In the genomic region with DNA sequence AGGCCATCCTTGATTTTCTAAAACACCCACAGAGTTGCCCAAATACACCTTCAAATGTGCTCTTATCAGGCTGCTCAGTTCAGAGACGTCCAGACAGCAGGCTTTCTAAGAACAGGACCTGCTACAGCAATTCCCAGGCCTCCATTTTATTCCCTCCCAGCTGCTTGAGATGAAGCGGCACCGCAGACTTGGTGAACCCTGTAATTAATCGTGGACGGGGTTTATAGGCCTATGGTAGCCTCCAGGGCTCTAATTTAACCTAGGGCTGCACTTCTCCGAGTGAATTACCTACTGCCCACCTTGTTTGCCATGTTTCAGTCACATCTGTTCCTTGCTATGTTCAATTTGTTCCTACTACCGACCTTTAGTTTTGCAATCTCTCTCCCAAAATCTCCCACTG, we compare ENCODE assay signal across 22 mouse cellular contexts. TPM values are rescaled to one million over a fixed set of nuclear protein-coding genes. Genes with fewer than 3 reads are reported as not detected.
DNase-seq lines count a peak whose midpoint lies in the region; ATAC-seq and TF ChIP-seq lines count a peak whose summit lies in the region.
"Had no signal": no experiment of that assay in that cellular context is flagged by ENCODE, and none has a peak within 500 bp of the region (broad histone marks: within the 10 kb centered on the region; RNA-seq: fewer than 3 reads in every experiment).

No protein-coding gene starts in this region.

- peaks cover 74% of the 10 kb centered on the region for H3K4me1 ChIP-seq in hindbrain, embryonic 13.5 days (replicated peaks)
- 0 out of 2 replicates have a peak, but pooled peaks cover 21% of the 10 kb centered on the region for H3K4me1 ChIP-seq in hindbrain, postnatal 0 days (ENCODE audit: insufficient read depth, low read length)
- peaks cover 69% of the 10 kb centered on the region for H3K4me1 ChIP-seq in limb, embryonic 12.5 days (replicated peaks)
- H3K4me1 ChIP-seq in limb, embryonic 10.5 days, result peaks cover 41% of the 10 kb centered on the region

- intact Hi-C loops in left cerebral cortex, postnatal 25 days (cut with DNase I), result no loop called here

- no peak for TF ChIP-seq CTCF in hindbrain, postnatal 0 days (IDR thresholded peaks at IDR 0.05; ENCODE audit: low read depth)

- H3K27me3 ChIP-seq in hindbrain, embryonic 13.5 days, result no peaks in the 10 kb centered on the region
- no peaks in the 10 kb centered on the region for H3K27me3 ChIP-seq in hindbrain, postnatal 0 days (ENCODE audit: insufficient read depth, low read length)
- no peaks in the 10 kb centered on the region for H3K27me3 ChIP-seq in limb, embryonic 12.5 days
- no peaks in the 10 kb centered on the region for H3K27me3 ChIP-seq in limb, embryonic 10.5 days (ENCODE audit: low read depth, poor library complexity, severe bottlenecking)
- H3K27me3 ChIP-seq: embryonic facial prominence, embryonic 12.5 days; forebrain, embryonic 15.5 days; limb, embryonic 15.5 days; stomach, embryonic 15.5 days had no signal

- DNase-seq in hindbrain, postnatal 0 days (ENCODE audit: low spot score), result no peak
- no peak for DNase-seq in limb, embryonic 10.5 days (ENCODE audit: low spot score)
- DNase-seq in R1 (ENCODE audit: low read depth, low spot score), result peak; percentile 40
- DNase-seq in adrenal gland, adult 8-10 months, result no peak
- no peak for DNase-seq in left cerebral cortex, postnatal 25 days (ENCODE audit: low spot score in 2 of 2)
- DNase-seq: adrenal gland, postnatal 10 days; cerebellum, postnatal 10 days; gastrocnemius, postnatal 14 days; heart, adult 2 months; heart, postnatal 4 days; kidney, postnatal 4 days; lung, postnatal 10 days; right cerebral cortex, postnatal 25 days had no signal

- peaks cover 3% of the 10 kb centered on the region; the same call in 1 of the 2 replicates for H3K36me3 ChIP-seq in hindbrain, embryonic 13.5 days
- no peaks in the 10 kb centered on the region for H3K36me3 ChIP-seq in hindbrain, postnatal 0 days (ENCODE audit: insufficient read depth, low read length)
- H3K36me3 ChIP-seq in limb, embryonic 12.5 days, result peaks cover 7% of the 10 kb centered on the region
- H3K36me3 ChIP-seq in limb, embryonic 10.5 days, result peaks cover 37% of the 10 kb centered on the region
- H3K36me3 ChIP-seq: forebrain, embryonic 15.5 days; limb, embryonic 15.5 days; stomach, embryonic 15.5 days had no signal

- 32% methylated on average over 7 of the region's 7 CpGs for WGBS in hindbrain, embryonic 13.5 days
- 47% methylated on average over 7 of the region's 7 CpGs for WGBS in hindbrain, postnatal 0 days
- 8% methylated on average over 7 of the region's 7 CpGs for WGBS in limb, embryonic 12.5 days
- 27% methylated on average over 7 of the region's 7 CpGs for WGBS in limb, embryonic 10.5 days

- no peak overlapping the region for H3K4me2 ChIP-seq in hindbrain, embryonic 13.5 days
- H3K4me2 ChIP-seq in hindbrain, postnatal 0 days (ENCODE audit: low read depth, low read length), result no peak overlapping the region
- H3K4me2 ChIP-seq in limb, embryonic 12.5 days, result 0 out of 2 replicates have a peak overlapping the region, but pooled peaks have one; percentile 18
- H3K4me2 ChIP-seq: embryonic facial prominence, embryonic 12.5 days; forebrain, embryonic 15.5 days; limb, embryonic 15.5 days; stomach, embryonic 15.5 days had no signal

- no peaks in the 10 kb centered on the region for H3K9me3 ChIP-seq in hindbrain, embryonic 13.5 days
- H3K9me3 ChIP-seq in hindbrain, postnatal 0 days (ENCODE audit: low read length), result no peaks in the 10 kb centered on the region
- H3K9me3 ChIP-seq in limb, embryonic 12.5 days, result no peaks in the 10 kb centered on the region
- no peaks in the 10 kb centered on the region for H3K9me3 ChIP-seq in limb, embryonic 10.5 days (replicated peaks)
- H3K9me3 ChIP-seq: embryonic facial prominence, embryonic 12.5 days; forebrain, embryonic 15.5 days; limb, embryonic 15.5 days; stomach, embryonic 15.5 days had no signal

- H3K27ac ChIP-seq in hindbrain, embryonic 13.5 days, result 0 out of 2 replicates have a peak overlapping the region, but pooled peaks have one; percentile 30
- H3K27ac ChIP-seq in hindbrain, postnatal 0 days, result no peak overlapping the region
- peak overlapping the region; percentile 1; the same call in 1 of the 2 replicates for H3K27ac ChIP-seq in limb, embryonic 12.5 days
- no peak overlapping the region for H3K27ac ChIP-seq in limb, embryonic 10.5 days
- H3K27ac ChIP-seq: embryonic facial prominence, embryonic 12.5 days; forebrain, embryonic 15.5 days; heart, adult 2 months; limb, embryonic 15.5 days; stomach, embryonic 15.5 days had no signal

- no peak overlapping the region for H3K4me3 ChIP-seq in hindbrain, embryonic 13.5 days
- H3K4me3 ChIP-seq in hindbrain, postnatal 0 days (ENCODE audit: low read length), result no peak overlapping the region
- no peak overlapping the region for H3K4me3 ChIP-seq in limb, embryonic 12.5 days (replicated peaks)
- H3K4me3 ChIP-seq in limb, embryonic 10.5 days, result no peak overlapping the region
- H3K4me3 ChIP-seq: embryonic facial prominence, embryonic 12.5 days; erythroblast, embryonic 14.5 days; forebrain, embryonic 15.5 days; heart, adult 2 months; limb, embryonic 15.5 days; stomach, embryonic 15.5 days had no signal

- peak; percentile 20; the same call in 1 of the 2 replicates for ATAC-seq in hindbrain, embryonic 13.5 days (ENCODE audit: low FRiP score)
- no peak for ATAC-seq in hindbrain, postnatal 0 days
- no peak for ATAC-seq in limb, embryonic 12.5 days (ENCODE audit: insufficient number of reproducible peaks, insufficient read depth, low FRiP score, low TSS enrichment, low read depth)
- ATAC-seq in megakaryocyte-erythroid progenitor cell, adult 5-6 weeks (replicated peaks; ENCODE audit: low FRiP score, low TSS enrichment, poor library complexity, severe bottlenecking), result 0 out of 2 replicates have a peak, but pooled peaks have one; percentile 7
- ATAC-seq: forebrain, embryonic 15.5 days; intestine, embryonic 16.5 days had no signal

- H3K9ac ChIP-seq in hindbrain, embryonic 13.5 days, result no peak overlapping the region
- no peak overlapping the region for H3K9ac ChIP-seq in hindbrain, postnatal 0 days (replicated peaks; ENCODE audit: low read length)
- H3K9ac ChIP-seq in limb, embryonic 12.5 days (replicated peaks), result no peak overlapping the region
- H3K9ac ChIP-seq: embryonic facial prominence, embryonic 12.5 days; forebrain, embryonic 15.5 days; limb, embryonic 15.5 days; stomach, embryonic 15.5 days had no signal

RNA-seq across cellular contexts. Expression of a gene that starts 13.0 kb away (rescaled TPM):
- polyA plus RNA-seq in hindbrain, embryonic 13.5 days (2015; fragmentation: Nextera tagmentation; extraction: Ambion mirVana), result 59.5 and 62.5 TPM in 2 replicates
- total RNA-seq in hindbrain, postnatal 0 days (2014; rRNA removed), result 75.1 and 79.2 TPM in 2 replicates
- 18.7 and 21.6 TPM in 2 replicates for polyA plus RNA-seq in hindbrain, postnatal 0 days (2015; fragmentation: Nextera tagmentation; extraction: Ambion mirVana)
- 77.0 and 77.6 TPM in 2 replicates for polyA plus RNA-seq in limb, embryonic 12.5 days (2016; fragmentation: Nextera tagmentation; extraction: Ambion mirVana)
- 75.5 and 79.3 TPM in 2 replicates for polyA plus RNA-seq in limb, embryonic 10.5 days (2016; fragmentation: Nextera tagmentation; extraction: Ambion mirVana)
- 87.0 and 108 TPM in 2 replicates for total RNA-seq in megakaryocyte-erythroid progenitor cell, adult 5-6 weeks (2014; fragmentation: Nextera tagmentation)
- 117 and 119 TPM in 2 replicates for total RNA-seq in megakaryocyte-erythroid progenitor cell, adult 5-6 weeks (2017)
- total RNA-seq in adrenal gland, adult 8-10 months (2022), result 100 to 1,000 TPM; 122 to 194 (median 144) TPM
- total RNA-seq in left cerebral cortex, postnatal 25 days (2021), result 10 to 100 TPM; 52.9 to 69.1 TPM

Comparison
In these comparisons a context has a peak if more than half of its experiments do, and no peak if none do; other contexts are left out.
1. ATAC-seq: peak in hindbrain, embryonic 13.5 days (single experiment) and megakaryocyte-erythroid progenitor cell, adult 5-6 weeks (single experiment); none in hindbrain, postnatal 0 days (single experiment) and limb, embryonic 12.5 days (single experiment).
2. H3K27ac ChIP-seq: peak in hindbrain, embryonic 13.5 days (single experiment) and limb, embryonic 12.5 days (single experiment); none in hindbrain, postnatal 0 days (single experiment) and limb, embryonic 10.5 days (single experiment).